Mouse (Mus musculus): Measurements from ENCODE around the gene Sh3pxd2a.
A peak's percentile ranks its signal among the peaks of the same experiment; 100 is the strongest.

Sh3pxd2a gene

GRCm38 (mm10) chr19:47455001-47455755 is 9.0 kb downstream of the Sh3pxd2a start:
- DNase-seq: no peak

GRCm38 (mm10) chr19:47454167-47455000 is 9.8 kb downstream of the Sh3pxd2a start:
- no peak for DNase-seq

- DNase-seq: no peak
Observed at GRCm38 (mm10) chr19:47453352-47453751, 10.8 kb downstream of the Sh3pxd2a start.

- no peak for DNase-seq
Observed at GRCm38 (mm10) chr19:47452682-47453081, 11.5 kb downstream of the Sh3pxd2a start.

GRCm38 (mm10) chr19:47452211-47452610 is 12.0 kb downstream of the Sh3pxd2a start:
- DNase-seq: no peak

DNA sequence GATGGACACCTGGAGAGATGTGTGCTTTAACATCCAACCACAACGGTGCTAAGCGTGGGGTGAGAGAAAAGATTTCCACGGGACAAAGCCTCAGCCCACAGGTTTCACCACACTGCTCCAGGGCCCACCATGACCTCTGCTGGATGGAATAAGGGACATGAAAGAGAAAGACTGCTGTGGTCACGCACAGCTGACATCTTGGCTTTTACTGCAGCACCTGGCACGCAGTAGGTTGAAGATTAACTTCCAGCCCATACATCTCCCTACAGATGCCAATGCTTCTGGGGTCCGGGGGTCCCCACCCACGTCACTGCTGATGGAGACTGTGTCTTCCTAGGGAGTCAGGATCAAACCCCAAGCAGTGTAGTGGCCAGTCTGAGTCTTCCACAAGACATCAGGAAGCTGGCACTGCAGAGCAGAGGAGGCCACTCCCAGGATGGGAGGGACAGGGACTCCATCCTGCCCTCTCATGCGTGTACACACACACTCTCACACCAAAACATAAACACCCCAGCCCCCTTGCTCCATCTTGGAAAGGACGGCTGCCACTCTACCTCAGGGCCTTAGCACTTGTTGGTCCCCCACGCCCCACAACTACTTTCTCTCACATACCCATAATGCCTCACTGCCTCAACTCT is 12.6 kb downstream of the Sh3pxd2a start:
- no peak for DNase-seq

- DNase-seq: peak; percentile 38
Observed at GRCm38 (mm10) chr19:47450261-47451137, 13.7 kb downstream of the Sh3pxd2a start.

DNA sequence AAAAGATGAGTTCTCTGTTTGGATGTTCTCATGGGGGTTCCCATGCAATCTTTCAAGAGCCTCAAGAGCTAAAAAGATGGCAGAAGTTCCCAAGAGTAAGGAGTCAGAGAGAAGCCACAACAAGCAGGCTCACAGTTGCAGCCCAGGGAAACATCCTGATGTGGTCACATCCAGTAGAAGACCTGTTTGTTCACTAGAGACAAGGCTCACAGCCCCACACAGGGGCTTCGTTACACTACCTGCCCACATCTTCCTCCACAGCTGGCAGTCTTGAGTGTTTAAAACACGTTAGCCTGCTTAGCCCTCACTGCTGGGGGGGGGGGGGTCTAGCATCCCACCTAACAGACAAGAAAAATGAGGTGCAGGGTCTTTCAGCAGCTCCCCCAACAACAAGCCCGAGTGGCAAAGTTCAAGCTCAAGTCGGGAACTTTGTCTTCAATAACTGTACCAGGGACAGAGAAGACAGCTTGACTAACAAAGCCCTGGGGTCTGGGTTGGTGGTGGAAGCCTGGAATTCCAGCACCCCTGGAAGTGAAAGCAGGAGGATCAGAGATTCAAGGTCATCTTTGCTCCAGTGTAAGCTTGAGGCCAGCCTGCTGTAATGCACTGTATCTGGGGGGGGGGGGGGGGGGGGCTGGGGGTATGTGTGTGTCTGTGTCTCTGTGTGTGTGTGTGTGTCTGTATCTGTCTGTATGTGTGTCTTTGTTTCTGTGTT is 14.5 kb downstream of the Sh3pxd2a start:
- peak; percentile 48 for DNase-seq

DNA sequence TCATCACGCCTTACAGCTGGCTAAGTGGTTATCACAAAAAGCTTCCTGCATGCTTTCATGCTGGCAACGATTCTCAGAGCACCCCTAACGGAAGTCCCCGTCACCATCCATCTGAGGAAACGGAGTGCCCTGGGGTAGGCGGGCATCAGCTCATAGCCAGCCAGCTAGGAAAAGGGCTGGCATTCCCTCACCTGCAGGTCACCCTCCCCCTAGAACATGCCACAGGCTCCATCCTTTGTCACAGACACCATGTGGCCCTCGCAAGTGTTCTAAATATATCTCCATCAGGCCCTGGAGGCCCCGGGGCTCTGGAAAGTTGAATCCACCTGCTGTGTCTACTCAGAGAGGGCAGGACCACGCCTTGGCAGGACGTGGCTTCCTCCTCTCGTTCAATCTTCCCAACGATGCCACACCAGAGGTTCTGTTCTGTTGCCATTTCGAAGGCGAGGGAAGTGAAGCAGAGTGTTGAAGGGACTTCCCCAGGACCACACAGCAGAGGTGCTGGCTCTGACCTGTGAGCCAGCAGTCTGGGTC is 15.5 kb downstream of the Sh3pxd2a start:
- DNase-seq: peak; percentile 75

- DNase-seq: peak; percentile 63
Observed at GRCm38 (mm10) chr19:47446841-47447365, 17.3 kb downstream of the Sh3pxd2a start.

DNA sequence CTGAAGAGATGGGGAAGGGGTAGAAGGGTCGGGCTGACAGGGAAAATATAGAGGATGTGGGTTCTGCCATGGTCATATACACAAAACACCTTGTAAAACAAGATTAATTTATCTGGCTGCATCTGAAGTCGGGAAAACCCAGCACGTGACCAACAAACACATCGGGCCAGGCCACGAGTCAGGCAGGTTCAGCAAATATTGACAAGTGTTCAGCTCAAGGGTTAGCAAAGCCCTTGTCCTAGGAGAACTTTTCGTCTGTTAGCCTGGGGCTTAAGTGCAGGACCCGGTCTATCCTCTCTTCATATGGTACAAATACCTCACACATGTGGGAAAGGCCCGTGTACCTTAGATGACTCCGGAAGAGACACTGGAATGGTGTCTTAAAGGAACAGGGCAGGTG is 18.1 kb downstream of the Sh3pxd2a start:
- DNase-seq: no peak

DNA sequence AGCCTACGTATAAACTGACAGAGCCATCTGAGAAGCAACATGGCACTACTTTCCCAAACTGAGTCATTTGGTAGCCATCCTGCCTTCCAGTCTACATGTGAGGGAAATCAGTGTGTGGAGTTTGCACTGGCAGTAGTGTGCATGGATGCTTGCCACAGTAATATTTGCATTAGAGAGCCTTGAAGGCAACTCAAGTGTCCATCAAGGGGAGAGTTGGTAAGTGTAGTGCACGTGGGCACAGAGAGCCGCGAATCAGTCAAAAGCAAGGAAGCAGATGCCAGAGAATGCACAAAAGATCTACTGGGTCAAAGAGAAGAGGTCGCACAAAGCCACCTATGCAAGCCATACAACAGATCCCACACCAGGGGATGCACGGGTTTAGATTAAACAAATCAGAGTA is 18.5 kb downstream of the Sh3pxd2a start:
- DNase-seq: no peak

DNA sequence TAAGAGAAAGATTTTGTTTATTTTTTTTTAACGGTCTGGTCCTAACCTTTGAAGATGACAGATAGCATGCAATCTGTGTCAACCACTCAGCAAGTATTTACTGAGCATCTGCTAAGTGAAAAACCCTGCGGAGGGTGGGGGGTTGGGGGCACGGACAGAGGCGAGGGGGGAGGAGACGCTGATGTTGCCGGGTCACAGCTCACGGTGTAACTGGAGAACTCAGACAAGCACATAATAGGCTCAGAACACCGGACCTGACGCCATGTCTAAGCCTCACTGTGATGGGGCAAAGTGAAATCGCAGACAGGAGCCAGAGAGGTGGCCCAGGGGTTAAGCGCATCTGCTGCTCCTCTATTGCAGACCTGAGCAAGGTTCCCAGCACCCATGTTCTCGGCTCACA is 19.7 kb downstream of the Sh3pxd2a start:
- no peak for DNase-seq

DNA sequence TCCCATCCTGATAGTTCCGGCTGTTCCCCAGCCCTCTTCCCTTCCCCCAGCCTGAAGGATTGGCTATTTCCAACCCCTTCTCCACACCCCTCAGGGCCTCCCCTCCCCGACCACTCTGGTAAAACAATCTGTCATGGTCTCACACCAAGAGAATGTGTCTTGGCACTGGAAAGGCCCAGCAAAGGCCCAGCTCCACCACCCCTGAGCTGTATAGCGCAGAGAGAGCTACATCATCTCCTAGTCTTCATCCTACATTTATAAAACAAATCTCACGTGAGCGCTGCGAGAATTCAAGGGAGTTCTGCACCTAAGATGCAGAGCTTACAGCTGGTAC is 21.9 kb downstream of the Sh3pxd2a start:
- DNase-seq: no peak

DNA sequence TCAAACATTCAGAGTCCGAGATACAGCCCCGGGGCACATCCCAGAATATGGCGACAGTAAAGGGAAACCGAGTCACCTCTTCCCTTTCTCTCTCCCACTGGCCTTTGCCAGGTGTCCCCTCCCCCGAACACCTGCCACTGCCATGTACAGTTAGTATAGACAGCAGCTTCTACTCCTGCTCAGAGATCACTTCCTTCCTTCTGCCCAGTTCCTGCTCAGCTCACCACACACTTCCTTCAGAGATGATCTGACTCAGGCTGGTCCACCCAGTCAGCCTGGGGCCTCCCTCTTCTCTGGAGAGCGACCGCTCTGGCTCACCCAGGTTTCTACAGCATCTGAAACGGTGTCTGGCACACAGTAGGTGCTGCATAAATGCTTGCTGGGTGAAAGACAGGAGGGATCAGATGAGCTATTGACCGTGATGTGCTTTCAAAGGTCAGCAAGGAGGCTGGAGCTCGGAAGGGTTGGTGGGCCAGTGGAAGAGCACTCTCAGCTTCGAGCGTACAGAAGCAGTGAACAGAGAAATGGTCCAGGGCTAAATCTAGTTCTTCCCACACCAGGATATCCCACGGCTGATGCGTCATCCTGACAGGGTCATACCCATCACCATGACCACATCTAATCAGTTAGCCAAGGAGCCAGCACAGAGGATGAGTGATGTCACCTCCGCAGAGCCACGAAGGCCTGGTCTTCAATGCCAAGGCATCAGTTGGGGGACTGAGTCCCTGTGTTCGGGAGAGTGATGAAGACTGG is 22.5 kb downstream of the Sh3pxd2a start:
- DNase-seq: peak; percentile 48

GRCm38 (mm10) chr19:47440967-47441366 is 23.2 kb downstream of the Sh3pxd2a start:
- DNase-seq: no peak

DNA sequence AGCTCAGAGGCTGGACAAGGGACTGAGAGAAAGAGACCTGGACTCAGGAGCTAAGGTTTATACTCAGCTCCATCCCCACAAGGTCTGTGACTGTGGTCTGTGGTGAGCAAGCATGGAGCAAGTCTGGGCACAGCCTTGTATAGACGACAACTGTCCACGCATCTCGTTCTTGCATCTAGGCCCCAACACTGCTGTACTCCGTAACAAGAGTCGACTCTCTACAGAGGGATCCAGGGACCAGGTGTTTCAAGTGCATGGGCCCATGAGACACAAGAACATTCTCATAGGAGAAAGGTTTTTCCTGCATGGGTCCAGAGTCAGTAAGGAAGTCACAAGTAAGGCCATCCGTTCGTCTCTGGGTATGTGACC is 23.8 kb downstream of the Sh3pxd2a start:
- no peak for DNase-seq

DNA sequence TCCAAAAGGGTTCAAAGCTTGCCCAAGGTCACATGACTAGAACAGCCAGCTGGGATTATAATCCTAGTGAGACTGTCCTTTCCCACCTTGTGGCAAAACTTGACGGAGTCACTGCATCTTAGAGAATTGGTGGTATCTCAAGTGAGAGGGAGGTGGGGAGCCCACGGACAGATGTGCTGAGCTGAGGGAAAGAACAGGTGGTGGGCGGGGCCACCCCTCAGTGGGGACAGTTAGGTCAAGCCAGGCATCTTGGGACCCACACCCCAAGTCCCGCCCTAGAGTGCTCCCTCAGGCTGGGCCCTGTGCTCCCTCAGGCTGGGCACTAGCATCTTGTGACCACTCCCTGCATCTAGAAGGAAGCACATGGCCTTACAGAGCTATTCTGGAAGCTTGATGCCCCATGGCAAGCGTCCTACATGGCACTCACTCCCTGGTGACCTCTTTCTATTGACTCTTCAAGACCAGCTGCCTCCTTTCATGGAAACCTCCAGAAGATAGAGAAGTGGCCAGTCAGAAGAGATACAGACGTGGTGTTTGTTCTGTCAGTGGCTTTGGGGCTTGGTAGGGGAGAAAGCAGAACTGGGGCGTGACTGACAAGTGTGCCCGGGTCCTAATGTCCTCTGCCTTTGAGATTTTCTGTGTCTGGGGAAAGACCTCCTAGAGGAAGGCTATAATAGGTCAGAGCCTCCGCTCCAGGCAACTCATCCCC is 24.3 kb downstream of the Sh3pxd2a start:
- DNase-seq: no peak

GRCm38 (mm10) chr19:47438445-47438844 is 25.8 kb downstream of the Sh3pxd2a start:
- no peak for DNase-seq

- DNase-seq: no peak
Observed at GRCm38 (mm10) chr19:47437040-47437439, 27.2 kb downstream of the Sh3pxd2a start.
